Mouse (Mus musculus) Patski (cell line): ENCODE results near the gene Gm49320. TPM values are rescaled to one million over a fixed set of nuclear protein-coding genes. Genes with fewer than 3 reads are reported as not detected.

Experiments
- ATAC-seq: fragments of 100-300 bp; one replicate; pipeline ENCODE4 v1.8.0; 2021
- CTCF ChIA-PET: fragments of 350-600 bp; sonication (Branson Sonifier 250); formaldehyde crosslinking; loops from one replicate; lab custom pipeline; 2022; ENCODE audit warnings: inconsistent platforms; lab: Charles Lee
- POLR2A ChIA-PET: fragments of 350-600 bp; sonication (Branson Sonifier 250); formaldehyde crosslinking; loops from one replicate; lab custom pipeline; 2022; ENCODE audit warnings: antibody characterized with exemption, inconsistent platforms; lab: Charles Lee
- DNase-seq: peaks from one replicate; pipeline ENCODE4 v3.0.0-alpha.2; 2011; ENCODE audit warnings: low read depth, low spot score
- H3K27me3 ChIP-seq: fragments of 371-371 bp; one replicate; pipeline ENCODE4 v1.5.1; 2021
- CTCF ChIP-seq: fragments of 100-300 bp; IDR thresholded peaks from one replicate; pipeline ENCODE4 v1.5.1; 2021
- in situ Hi-C: fragments of 300-500 bp; cut with MboI; formaldehyde crosslinking; loops from 3 replicates; pipeline ENCODE4 v1.11.1; 2018; ENCODE audit warnings: low pct_unique_long_range_greater_than_20kb, mixed read lengths
- polyA plus RNA-seq: library from polyadenylated mRNA; unstranded; gene quantifications from one replicate; pipeline ENCODE4 v1.2.3, GENCODE M21; 2021

The Gm49320 gene
- polyA plus RNA-seq, 1 experiment from 2014 or later: not detected

DNA sequence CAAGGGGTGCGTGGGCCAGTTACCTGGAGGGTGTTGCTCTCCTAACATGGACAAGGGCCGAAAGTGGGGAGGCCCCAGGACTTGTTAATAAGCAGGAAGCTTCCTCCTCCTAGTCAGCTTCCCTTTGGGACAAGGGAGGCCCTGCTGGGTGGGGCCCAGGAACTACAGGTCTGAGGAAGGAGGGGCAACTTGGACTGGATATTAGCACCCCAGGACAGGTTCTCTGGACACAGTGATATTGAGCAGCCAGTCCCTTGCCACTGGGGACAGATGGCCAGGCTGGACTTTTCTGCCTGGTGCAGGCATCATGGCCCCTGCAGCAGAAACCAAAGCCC lies 31.7 kb upstream of the Gm49320 start:
- CTCF ChIA-PET: no interaction called here
- in situ Hi-C loops: no loop called here
- no peaks in the 10 kb centered on the region for H3K27me3 ChIP-seq
- POLR2A ChIA-PET: no interaction called here
- ATAC-seq: no peak
- TF ChIP-seq CTCF: no peak
- DNase-seq: no peak

DNA sequence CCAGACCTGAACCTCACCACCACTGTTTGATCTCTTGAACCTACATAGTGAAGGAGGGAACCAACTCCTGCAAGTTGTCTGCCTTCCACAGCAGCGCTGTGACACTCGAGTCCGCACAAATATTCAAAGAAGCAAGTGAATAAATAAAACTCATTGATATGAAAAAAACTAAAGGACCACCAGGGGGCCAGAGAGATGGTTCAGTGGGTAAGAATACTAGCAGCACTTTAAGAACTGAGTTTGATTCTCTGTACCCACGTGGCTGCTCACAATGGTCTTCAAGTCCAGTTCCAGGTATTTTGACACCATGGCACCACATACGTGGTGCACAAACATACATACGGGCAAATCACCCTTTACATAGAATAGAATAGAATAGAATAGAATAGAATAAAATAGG lies 27.6 kb upstream of the Gm49320 start:
- CTCF ChIA-PET: no interaction called here
- DNase-seq: no peak
- TF ChIP-seq CTCF: no peak
- POLR2A ChIA-PET: no interaction called here
- in situ Hi-C loops: no loop called here
- no peaks in the 10 kb centered on the region for H3K27me3 ChIP-seq
- no peak for ATAC-seq

DNA sequence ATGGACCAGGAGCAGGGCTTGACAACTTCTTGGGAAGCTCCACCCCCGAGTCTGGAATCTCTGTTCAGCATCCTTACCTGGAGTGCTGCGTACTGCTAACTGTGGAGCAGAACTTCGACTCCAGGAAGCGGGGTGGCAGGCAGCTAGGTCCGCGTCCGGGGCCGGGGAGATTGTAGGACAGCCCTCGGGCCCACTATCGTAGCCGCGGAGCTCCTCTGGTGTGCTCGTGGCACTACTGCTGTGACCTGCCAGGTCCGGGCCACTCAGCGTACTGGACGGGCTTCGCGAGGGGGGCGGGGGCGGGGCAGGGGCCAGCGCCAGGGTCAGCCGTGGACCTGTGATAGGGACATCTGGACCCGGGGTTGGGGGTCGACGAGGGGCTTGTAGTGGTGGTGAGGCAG lies 25.9 kb upstream of the Gm49320 start:
- peaks cover 7% of the 10 kb centered on the region for H3K27me3 ChIP-seq
- ATAC-seq (peak; percentile 23), DNase-seq (no peak)
- POLR2A ChIA-PET: no interaction called here
- no peak for TF ChIP-seq CTCF
- in situ Hi-C loops: no loop called here
- CTCF ChIA-PET: interaction anchor here (1.0 to 1.7 kb wide), 2 partner anchors 19 to 32 kb away, joined by 3 to 5 read pairs; no protein-coding TSS in a partner anchor

DNA sequence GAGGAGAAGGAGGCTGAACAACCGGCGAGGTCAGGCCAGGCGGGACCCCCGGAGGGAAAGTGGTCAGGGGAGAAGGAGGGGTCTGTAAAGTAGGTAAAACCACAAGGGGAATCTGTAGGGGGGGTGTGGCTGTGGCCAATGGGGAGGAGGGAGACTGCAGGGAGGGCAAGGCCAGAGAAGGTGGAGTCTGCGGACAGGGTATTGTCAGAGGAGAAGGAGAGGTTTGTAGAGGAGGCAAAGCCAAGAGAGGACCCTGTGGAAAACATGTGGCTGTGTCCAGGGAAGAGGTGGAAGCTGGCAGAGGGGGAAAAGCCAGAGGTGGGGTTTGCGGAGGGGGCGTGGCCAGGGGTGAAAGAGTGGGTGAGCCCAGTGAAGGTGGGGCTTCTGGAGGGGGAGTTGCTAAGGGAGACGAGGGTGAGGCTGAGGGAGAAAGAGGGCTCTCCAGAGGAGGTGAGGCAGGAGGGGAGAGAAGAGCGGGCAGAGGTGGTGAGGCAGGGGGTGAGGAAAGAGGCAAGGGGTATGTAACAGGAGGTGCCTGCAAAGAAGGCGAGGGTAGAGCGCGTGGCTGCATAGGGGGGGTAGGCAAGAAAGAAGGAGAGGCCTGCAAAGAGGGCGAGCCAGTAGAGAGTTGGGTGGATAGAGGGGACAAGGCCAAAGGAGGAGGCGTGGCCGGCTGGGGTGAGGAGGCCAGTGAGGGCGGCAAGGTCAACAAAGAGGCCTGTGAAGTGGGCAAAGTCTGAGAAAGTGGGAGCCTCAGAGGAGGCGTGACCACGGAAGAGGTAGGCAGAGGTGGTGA lies 25.3 kb upstream of the Gm49320 start:
- no peak for TF ChIP-seq CTCF
- no peak for DNase-seq
- ChIA-PET POLR2A (no interaction called here), CTCF (interaction anchor here (1.0 to 1.7 kb wide), 2 partner anchors 20 to 31 kb away, joined by 3 to 5 read pairs; no protein-coding TSS in a partner anchor)
- ATAC-seq: no peak
- peaks cover 7% of the 10 kb centered on the region for H3K27me3 ChIP-seq
- in situ Hi-C loops: no loop called here

DNA sequence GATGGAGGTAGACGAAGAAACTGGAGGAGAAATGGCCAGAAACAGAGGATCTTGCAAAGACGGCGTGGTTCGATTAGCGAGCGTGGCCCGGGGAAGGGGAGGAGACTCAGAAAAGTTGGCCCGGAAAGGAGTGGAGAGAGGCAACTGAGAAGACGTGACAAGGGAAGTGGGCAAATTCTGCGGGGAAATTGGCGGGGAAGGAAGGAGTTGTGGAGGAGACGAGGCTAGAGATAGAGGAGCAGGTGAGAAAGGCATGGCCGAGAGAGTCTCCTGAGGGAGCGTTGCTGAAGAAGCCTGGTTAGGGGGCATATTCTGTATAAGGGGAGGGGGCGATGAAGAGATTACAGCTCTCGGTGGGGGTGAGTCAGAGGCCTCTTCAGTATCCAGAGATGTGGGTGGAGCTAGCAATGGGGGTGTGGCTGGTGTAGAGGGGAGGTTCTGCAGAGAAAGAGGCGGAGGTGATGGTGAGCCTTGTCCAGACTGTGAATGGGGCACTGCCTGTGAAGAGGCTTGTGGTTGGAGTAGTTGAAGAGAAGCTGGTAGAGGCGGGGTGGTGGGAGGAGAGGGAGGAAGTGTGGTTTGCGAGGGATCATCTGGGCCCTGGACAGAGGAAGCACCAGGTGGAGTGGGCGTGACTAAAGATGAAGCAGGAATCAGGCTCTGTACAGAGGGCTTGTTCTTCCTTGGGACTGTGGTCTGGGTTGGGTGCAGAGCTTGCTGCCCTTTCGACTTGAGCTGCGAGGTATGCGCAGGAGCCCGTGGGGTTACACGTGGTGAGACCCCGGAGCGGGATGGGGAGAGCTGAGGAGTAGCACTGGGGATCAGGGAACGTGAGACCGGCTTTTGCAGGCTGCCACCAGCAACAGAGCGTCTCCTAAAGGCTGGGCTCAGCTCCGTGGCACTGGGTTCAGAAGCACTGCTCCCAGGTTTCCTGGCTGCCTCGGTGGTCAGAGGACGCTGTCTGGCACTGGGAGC lies 24.4 kb upstream of the Gm49320 start:
- in situ Hi-C loops: no loop called here
- ATAC-seq (no peak), DNase-seq (no peak)
- TF ChIP-seq CTCF: no peak
- ChIA-PET POLR2A (interaction anchor here (1.0 kb wide), 1 partner anchor 304 kb away, joined by 8 read pairs; no protein-coding TSS in a partner anchor), CTCF (interaction anchor here (0.7 to 2.6 kb wide), 3 partner anchors 13 to 21 kb away, joined by 3 to 7 read pairs (median 3); partner anchors contain the start of gene Lrrc8e)
- H3K27me3 ChIP-seq: peaks cover 7% of the 10 kb centered on the region

DNA sequence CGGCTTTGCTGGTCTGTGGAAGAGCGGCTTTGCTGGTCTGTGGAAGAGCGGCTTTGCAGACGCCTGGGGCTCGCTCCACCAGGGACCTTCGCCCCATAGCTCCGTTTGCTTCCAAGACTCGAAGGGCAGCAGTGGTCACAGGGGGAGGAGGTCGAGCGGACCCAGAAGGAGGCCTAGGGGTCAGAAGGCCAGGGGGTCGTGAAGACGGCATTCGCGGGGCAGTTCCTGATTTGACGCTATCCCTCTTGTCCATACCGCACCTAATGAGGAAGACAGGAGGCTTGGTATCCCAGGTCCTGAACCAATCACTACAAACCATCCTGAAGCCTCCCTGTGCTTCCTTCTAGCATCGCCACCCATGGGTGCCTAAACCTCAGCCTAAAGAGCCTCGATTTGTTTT lies 22.4 kb upstream of the Gm49320 start:
- CTCF ChIA-PET: interaction anchor here (1.3 to 2.6 kb wide), 2 partner anchors 11 to 14 kb away, joined by 4 to 7 read pairs; partner anchors contain the start of gene Lrrc8e
- POLR2A ChIA-PET: no interaction called here
- ATAC-seq (no peak), DNase-seq (no peak)
- TF ChIP-seq CTCF: no peak
- H3K27me3 ChIP-seq: peaks cover 7% of the 10 kb centered on the region
- in situ Hi-C loops: no loop called here

DNA sequence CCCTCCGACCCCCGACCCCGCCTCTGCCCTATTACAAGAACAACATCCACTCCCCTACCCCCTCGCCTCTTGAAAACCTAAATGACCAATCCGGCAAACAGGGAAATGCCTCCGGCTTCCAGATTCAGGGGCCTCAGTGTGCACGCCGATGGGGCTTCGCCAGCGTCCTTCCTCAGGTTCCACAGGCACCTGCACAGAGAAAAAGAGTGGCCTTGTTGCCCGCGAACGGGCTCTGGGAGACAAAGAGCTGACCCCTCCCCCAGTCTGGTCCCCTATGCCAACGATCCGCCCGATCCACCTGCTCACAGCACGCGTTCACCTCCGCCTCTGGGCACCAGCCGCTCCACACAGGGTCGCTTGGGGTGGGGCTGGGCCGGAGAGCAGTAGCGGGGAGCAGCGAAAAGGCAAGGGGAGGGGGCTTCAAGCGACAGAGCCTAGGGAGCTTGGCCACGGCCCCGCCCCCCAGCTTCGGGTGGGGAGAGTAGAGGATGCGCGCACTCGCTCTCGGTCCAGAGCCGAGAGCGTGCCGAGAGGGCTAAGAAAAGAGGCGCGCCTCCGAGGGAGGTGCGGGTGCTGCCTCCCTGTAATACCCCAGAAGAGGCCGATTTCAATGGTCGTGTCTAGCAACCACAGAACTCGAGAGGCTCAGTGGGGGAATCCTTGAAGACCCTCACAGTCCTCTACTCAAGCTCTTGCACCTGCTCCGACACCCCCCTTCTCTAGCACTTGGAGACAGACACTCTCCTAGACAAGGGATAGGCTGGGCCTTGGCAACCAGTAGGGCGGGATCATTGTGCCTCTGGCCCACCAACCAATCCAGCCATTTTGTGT lies 21.7 kb upstream of the Gm49320 start, which contains the start of gene Prr36:
Prr36 (minus strand) TSS at position 669 of the 831 bp plus-strand sequence.
- no peak for TF ChIP-seq CTCF
- DNase-seq (no peak), ATAC-seq (no peak)
- CTCF ChIA-PET: interaction anchor here (2.6 kb wide), 1 partner anchor 10 kb away, joined by 7 read pairs; the partner anchor contains the start of gene Lrrc8e
- in situ Hi-C loops: no loop called here
- POLR2A ChIA-PET: no interaction called here
- H3K27me3 ChIP-seq: peaks cover 7% of the 10 kb centered on the region

DNA sequence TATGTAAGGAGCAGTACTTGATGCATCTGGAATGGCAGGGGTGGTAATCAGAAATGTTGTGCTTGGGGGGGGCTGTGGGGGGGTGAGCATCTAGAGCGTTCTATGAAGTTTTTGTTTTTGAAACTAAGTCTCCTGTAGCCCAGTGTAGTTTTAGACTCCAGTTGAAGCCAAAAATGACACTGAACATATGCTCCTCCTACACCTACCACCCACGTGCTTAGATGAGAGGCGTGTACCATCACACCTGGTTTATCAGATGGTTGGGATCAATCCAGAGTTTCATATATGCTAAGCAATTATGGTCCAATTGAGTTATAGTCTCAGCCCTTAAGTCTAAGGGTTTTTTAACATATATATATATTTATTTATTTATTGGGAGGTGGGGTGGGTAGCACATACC lies 19.0 kb upstream of the Gm49320 start:
- peaks cover 17% of the 10 kb centered on the region for H3K27me3 ChIP-seq
- ChIA-PET CTCF (no interaction called here), POLR2A (no interaction called here)
- in situ Hi-C loops: no loop called here
- TF ChIP-seq CTCF: no peak
- no peak for ATAC-seq
- DNase-seq: no peak

DNA sequence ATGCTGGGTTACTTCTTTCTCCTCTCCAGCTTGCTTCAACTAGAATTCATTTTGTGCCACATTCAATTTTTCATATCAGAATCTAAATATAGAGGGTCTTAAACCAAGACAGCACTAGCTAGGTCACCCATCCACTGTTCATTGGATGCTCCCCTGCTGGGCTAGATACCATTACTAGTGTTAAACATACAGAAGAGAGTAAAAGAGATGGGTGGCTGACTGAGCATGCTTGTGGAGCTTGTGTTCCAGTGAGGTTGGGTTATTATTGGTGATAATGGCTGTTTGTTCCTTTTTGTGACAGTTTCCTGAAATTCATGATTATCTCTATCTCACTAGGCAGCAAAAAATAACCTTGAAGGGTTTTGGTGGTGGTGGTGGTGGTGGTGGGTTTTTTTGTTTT lies 16.6 kb upstream of the Gm49320 start:
- no peak for DNase-seq
- H3K27me3 ChIP-seq: peaks cover 21% of the 10 kb centered on the region
- no peak for TF ChIP-seq CTCF
- CTCF ChIA-PET: no interaction called here
- POLR2A ChIA-PET: no interaction called here
- in situ Hi-C loops: no loop called here
- no peak for ATAC-seq

DNA sequence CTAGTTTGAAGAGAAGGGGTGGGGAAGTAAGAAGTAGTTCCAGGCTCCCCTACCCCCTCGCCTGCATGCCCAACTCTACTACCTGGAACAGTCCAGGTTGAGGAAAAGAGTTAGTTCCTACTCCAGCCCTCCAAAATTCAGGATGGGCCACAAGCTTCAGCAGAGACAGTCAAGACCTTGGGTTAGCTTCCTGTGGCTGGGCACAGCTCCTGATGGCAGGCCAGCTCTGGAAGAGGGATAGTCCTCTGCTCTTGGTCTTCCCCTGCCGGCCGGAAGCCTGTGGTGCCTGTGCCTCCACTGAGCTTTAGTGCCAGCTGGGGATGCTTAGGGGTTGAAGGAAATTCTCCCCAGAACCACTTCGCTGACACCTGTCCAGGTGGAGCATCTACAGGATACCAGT lies 12.3 kb upstream of the Gm49320 start:
- POLR2A ChIA-PET: no interaction called here
- CTCF ChIA-PET: interaction anchor here (1.4 kb wide), 1 partner anchor 10 kb away, joined by 7 read pairs; the partner anchor contains the start of gene Prr36
- in situ Hi-C loops: no loop called here
- ATAC-seq: peak; percentile 42
- H3K27me3 ChIP-seq: peaks cover 17% of the 10 kb centered on the region
- TF ChIP-seq CTCF: no peak
- no peak for DNase-seq
